Mouse (Mus musculus) hindbrain, embryonic 11.5 days (tissue): ENCODE results near the gene Lrp8. TPM values are rescaled to one million over a fixed set of nuclear protein-coding genes. Genes with fewer than 3 reads are reported as not detected.

Source experiments
- ATAC-seq: fragments of 200-750 bp; cut with Nextera tagmentation; 2 replicates; pipeline ENCODE4 v1.8.0; 2017; ENCODE audit warnings: mild to moderate bottlenecking, moderate TSS enrichment, moderate library complexity; ENCODE audit not compliant: low FRiP score
- DNase-seq: peaks from one replicate; pipeline ENCODE4 v3.0.0-alpha.2; 2015; ENCODE audit warnings: low spot score
- H3K27ac ChIP-seq: fragments of 300-500 bp; sonication (generic); 2 replicates; pipeline ENCODE4 v1.5.1; 2014; ENCODE audit warnings: mild to moderate bottlenecking, low read depth, low read length
- H3K27me3 ChIP-seq: fragments of 300-500 bp; sonication (generic); 2 replicates; pipeline ENCODE4 v1.6.1; 2014; ENCODE audit warnings: mild to moderate bottlenecking, low read length, moderate library complexity, mixed read lengths; ENCODE audit not compliant: control insufficient read depth, insufficient read depth
- H3K36me3 ChIP-seq: fragments of 300-500 bp; sonication (generic); 2 replicates; pipeline ENCODE4 v1.6.1; 2014; ENCODE audit warnings: mild to moderate bottlenecking, low read length, moderate library complexity, mixed read lengths; ENCODE audit not compliant: control insufficient read depth, insufficient read depth
- H3K4me1 ChIP-seq: fragments of 300-500 bp; sonication (generic); replicated peaks from 2 replicates; pipeline ENCODE4 v1.6.1; 2014; ENCODE audit warnings: low read length, mixed read lengths; ENCODE audit not compliant: control insufficient read depth, insufficient read depth
- H3K4me2 ChIP-seq: fragments of 300-500 bp; sonication (generic); replicated peaks from 2 replicates; pipeline ENCODE4 v1.6.1; 2014; ENCODE audit warnings: mild to moderate bottlenecking, low read depth, low read length
- H3K4me3 ChIP-seq: fragments of 300-500 bp; sonication (generic); 2 replicates; pipeline ENCODE4 v1.5.1; 2014; ENCODE audit warnings: low read depth, low read length
- H3K9ac ChIP-seq: fragments of 300-500 bp; sonication (generic); 2 replicates; pipeline ENCODE4 v1.6.1; 2014; ENCODE audit warnings: low read depth, low read length
- H3K9me3 ChIP-seq: fragments of 300-500 bp; sonication (generic); 2 replicates; pipeline ENCODE4 v1.6.1; 2016; ENCODE audit warnings: low read length; ENCODE audit not compliant: control insufficient read depth
- WGBS: fragments of 180-500 bp; shearing (Covaris S2); extraction: QIAGEN DNeasy Blood & Tissue Kit; methylation state at CpG from one replicate; pipeline ENCODE4 v1.1.7; 2014; 5-methylcytosine and 5-hydroxymethylcytosine counted together
- polyA plus RNA-seq: library from polyadenylated mRNA; unstranded; fragments of >200 nt; fragmentation: Nextera tagmentation; extraction: Ambion mirVana; gene quantifications from 2 replicates; pipeline ENCODE4 v1.2.1, GENCODE M21; 2014

The Lrp8 gene
- polyA plus RNA-seq, 1 experiment from 2014 or later = 24.9 TPM

DNA sequence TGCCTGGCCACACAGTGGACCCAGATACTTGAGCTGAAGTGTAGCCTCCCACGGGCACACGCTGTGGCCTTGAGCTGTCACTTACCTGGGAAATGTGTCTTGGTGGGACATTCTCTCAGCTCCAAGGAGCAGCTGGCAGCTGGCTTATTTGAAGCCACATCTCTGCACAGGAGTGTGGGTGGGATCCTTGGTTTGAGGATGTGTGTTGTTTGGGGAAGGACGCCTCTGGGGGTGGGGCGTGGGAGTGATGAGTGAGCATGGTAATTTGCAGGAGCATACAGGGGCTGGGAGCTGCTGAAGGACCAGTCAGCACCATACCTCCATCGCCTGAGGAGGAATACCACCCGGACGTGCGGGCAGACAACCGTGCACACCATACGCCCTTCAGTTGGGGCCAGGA is 28.1 kb downstream of the Lrp8 start:
- no peaks in the 10 kb centered on the region for H3K27me3 ChIP-seq
- H3K4me3 ChIP-seq = no peak overlapping the region
- 55% methylated on average over 10 of the region's 10 CpGs for WGBS
- H3K4me2 ChIP-seq = no peak overlapping the region
- H3K9me3 ChIP-seq = no peaks in the 10 kb centered on the region
- DNase-seq (no peak), ATAC-seq (peak; percentile 36)
- H3K4me1 ChIP-seq = peaks cover 44% of the 10 kb centered on the region
- peak overlapping the region; percentile 63 for H3K27ac ChIP-seq
- 0 out of 2 replicates have a peak overlapping the region, but pooled peaks have one; percentile 15 for H3K9ac ChIP-seq
- no peaks in the 10 kb centered on the region for H3K36me3 ChIP-seq

DNA sequence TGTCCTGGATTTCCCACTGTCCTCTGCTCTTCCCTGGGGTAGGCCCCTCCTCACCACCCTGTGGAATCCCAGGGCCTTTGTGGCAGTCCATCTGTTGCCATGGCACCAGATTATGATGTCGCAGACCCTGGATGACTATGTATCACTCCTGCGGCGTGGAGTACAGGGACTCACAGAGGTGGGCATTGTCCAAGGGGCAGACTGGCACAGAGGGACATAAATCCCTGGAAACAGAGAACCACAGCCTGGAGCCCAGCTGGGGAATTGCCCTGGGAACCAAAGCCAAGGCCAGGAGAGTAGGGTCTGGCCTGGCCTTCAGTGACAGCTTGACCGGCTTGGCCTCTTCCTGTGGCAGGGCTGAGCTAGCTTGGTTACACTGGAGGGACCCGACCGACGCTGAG is 28.8 kb downstream of the Lrp8 start:
- Histone ChIP-seq H3K27ac (peak overlapping the region; percentile 63), H3K4me2 (no peak overlapping the region), H3K36me3 (no peaks in the 10 kb centered on the region), H3K4me3 (no peak overlapping the region), H3K9me3 (no peaks in the 10 kb centered on the region), H3K9ac (no peak overlapping the region), H3K27me3 (no peaks in the 10 kb centered on the region), H3K4me1 (peaks cover 49% of the 10 kb centered on the region)
- ATAC-seq = peak; percentile 70
- DNase-seq = peak; percentile 68
- 39% methylated on average over 7 of the region's 7 CpGs for WGBS

DNA sequence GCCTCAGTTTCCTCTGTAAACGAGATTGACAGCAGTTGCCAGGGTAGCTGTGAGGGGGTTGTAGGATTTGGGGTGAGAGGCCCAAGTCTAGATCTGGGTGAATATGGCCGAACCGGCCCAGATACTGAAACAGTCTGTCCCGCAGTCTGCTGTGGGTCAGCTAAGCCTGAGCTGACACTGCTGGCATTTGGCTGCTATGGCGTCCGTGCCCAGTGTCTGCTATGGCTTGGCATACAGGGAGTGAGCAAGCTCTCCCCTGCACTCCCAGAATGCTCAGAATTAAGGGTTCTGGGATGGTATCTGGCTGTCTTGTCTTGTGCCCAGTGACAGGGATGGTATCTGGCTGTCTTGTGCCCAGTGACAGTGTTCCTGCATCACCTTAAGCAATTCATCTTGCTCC is 29.6 kb downstream of the Lrp8 start:
- Histone ChIP-seq H3K27ac (peak overlapping the region; percentile 63; the same call in 1 of the 2 replicates), H3K9ac (no peak overlapping the region), H3K27me3 (no peaks in the 10 kb centered on the region), H3K36me3 (no peaks in the 10 kb centered on the region), H3K4me2 (no peak overlapping the region), H3K4me3 (no peak overlapping the region), H3K9me3 (no peaks in the 10 kb centered on the region), H3K4me1 (peaks cover 54% of the 10 kb centered on the region)
- no peak for DNase-seq
- WGBS = 89% methylated on average over 6 of the region's 6 CpGs
- ATAC-seq = no peak

DNA sequence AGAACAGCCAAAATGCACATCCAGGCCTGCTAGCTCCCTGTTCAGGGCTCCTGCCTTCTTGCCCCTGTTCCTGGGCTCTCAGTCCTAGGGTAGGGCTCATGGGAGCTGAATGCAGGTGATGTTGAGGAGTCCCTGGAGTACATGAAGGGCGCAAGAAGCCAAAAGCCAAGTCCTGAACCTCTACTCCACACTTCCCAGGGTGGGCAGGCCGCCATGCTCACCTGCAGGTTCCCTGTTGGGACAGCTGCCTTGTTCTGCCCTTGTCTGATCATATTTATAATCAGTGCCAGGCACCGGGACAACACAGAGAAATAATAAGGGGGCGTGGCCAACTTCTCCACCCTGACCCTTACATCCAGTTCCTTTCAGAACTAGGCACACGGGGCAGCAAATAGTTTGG is 31.5 kb downstream of the Lrp8 start:
- H3K4me2 ChIP-seq = no peak overlapping the region
- peaks cover 59% of the 10 kb centered on the region for H3K4me1 ChIP-seq
- WGBS = 74% methylated on average over 5 of the region's 5 CpGs
- DNase-seq = no peak
- no peaks in the 10 kb centered on the region for H3K36me3 ChIP-seq
- no peak overlapping the region for H3K27ac ChIP-seq
- no peak overlapping the region for H3K4me3 ChIP-seq
- no peaks in the 10 kb centered on the region for H3K27me3 ChIP-seq
- no peak for ATAC-seq
- H3K9ac ChIP-seq = no peak overlapping the region
- H3K9me3 ChIP-seq = no peaks in the 10 kb centered on the region

DNA sequence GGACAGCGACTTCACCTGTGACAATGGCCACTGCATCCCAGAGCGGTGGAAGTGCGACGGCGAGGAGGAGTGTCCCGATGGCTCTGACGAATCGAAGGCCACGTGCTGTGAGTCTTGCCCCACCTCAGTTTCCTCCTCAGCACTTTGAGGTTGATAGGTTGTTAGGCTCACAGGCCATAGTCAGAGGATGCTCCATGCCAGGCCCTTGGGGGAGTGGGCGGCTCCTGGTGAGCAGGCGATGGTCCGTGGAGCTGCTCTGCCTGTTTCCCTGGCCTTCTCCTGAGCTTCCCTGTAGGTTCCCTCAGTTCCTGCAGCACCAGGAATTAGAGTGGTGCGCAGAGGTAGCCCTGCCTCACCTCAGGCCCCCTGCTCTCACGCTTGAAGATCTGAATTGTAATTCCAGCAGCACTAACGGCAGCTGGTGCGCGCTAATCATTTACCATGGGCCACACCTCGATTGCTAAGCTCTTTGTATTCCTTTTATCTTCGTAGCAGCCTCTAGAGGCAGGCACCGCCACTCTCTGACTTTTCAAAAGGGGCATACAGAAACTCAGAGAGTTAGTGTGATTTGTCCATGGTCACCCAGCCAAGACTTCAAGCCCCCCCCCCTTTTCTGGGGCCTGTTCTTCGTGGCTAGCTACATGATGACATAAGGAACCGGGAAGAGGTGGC is 32.7 kb downstream of the Lrp8 start:
- H3K4me1 ChIP-seq = peaks cover 47% of the 10 kb centered on the region
- no peaks in the 10 kb centered on the region for H3K9me3 ChIP-seq
- H3K27ac ChIP-seq = peak overlapping the region; percentile 94
- H3K9ac ChIP-seq = peak overlapping the region; percentile 42
- no peaks in the 10 kb centered on the region for H3K36me3 ChIP-seq
- 41% methylated on average over 22 of the region's 22 CpGs for WGBS
- no peak for ATAC-seq
- no peak overlapping the region; the same call in 1 of the 2 replicates for H3K4me2 ChIP-seq
- no peak overlapping the region for H3K4me3 ChIP-seq
- no peaks in the 10 kb centered on the region for H3K27me3 ChIP-seq
- no peak for DNase-seq

DNA sequence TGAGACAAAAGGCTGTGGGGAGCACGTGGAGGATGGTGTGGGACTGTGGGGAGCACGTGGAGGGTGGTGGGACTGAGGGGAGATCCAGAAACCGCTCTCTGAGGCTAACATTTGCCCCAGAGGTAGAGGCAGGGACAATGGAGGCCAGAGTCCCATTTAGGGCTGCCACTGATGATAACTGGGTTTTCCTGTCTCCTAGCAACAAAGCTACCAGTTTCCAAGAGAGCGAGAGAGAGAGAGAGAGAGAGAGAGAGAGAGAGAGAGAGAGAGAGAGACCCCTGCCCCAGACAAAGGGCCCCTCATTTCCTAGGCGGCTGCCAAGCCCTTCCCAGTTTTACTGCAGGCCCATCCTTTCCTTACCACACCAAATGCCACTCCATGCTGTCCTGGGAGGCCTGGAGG is 33.4 kb downstream of the Lrp8 start:
- Histone ChIP-seq H3K9ac (peak overlapping the region; percentile 49), H3K27me3 (no peaks in the 10 kb centered on the region), H3K9me3 (no peaks in the 10 kb centered on the region), H3K27ac (peak overlapping the region; percentile 94), H3K4me1 (peaks cover 41% of the 10 kb centered on the region), H3K4me2 (no peak overlapping the region), H3K36me3 (no peaks in the 10 kb centered on the region), H3K4me3 (no peak overlapping the region)
- 22% methylated on average over 4 of the region's 5 CpGs for WGBS
- ATAC-seq (peak; percentile 58), DNase-seq (peak; percentile 58)

DNA sequence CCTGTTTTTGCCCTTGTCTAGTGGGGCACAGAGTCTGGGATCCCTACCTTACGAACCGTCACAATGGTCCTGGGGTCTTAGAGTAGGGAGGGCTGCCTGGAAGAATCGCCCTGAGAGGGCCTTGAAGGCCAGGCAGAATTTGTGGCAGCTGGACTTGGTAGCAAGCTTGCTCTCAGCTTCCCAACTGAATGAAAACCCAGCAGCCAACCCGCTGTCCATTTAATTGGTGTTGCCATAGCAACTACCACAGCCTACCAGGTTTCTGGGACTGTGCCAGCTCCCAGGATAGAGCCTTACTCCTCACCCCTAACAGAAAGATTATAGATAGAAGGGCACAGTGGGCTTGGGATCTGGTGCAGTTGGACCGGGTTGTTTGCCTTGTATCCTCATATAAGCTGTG is 34.7 kb downstream of the Lrp8 start:
- Histone ChIP-seq H3K9ac (no peak overlapping the region), H3K4me3 (no peak overlapping the region), H3K4me1 (peaks cover 34% of the 10 kb centered on the region), H3K9me3 (no peaks in the 10 kb centered on the region), H3K27ac (peak overlapping the region; percentile 94), H3K4me2 (no peak overlapping the region), H3K36me3 (no peaks in the 10 kb centered on the region), H3K27me3 (no peaks in the 10 kb centered on the region)
- DNase-seq (peak; percentile 80), ATAC-seq (peak; percentile 43)
- WGBS = 48% methylated on average over 5 of the region's 5 CpGs

DNA sequence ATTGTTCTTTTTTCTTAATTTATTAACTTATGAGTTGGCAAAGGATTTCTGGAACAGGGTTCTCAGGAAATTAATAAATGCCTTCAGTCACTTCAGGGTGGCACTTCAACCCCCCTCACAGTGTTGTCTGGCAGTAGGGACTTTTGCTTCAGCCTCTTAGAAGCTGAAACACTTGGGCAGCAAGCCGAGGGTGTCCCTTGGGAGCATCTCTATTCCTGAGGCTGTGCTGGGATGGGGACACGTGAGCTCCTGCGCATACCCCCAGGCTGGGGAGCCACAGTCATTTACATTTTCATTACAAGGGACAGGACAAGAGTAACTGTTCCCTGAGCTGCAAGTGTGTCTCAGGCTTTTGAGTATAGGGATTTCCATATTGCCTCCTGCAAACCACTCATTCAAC is 35.8 kb downstream of the Lrp8 start:
- DNase-seq (no peak), ATAC-seq (no peak)
- H3K4me2 ChIP-seq = no peak overlapping the region
- WGBS = 66% methylated on average over 3 of the region's 3 CpGs
- no peaks in the 10 kb centered on the region for H3K27me3 ChIP-seq
- no peak overlapping the region for H3K4me3 ChIP-seq
- H3K4me1 ChIP-seq = peaks cover 32% of the 10 kb centered on the region
- H3K27ac ChIP-seq = no peak overlapping the region
- no peaks in the 10 kb centered on the region for H3K36me3 ChIP-seq
- no peak overlapping the region for H3K9ac ChIP-seq
- H3K9me3 ChIP-seq = no peaks in the 10 kb centered on the region

DNA sequence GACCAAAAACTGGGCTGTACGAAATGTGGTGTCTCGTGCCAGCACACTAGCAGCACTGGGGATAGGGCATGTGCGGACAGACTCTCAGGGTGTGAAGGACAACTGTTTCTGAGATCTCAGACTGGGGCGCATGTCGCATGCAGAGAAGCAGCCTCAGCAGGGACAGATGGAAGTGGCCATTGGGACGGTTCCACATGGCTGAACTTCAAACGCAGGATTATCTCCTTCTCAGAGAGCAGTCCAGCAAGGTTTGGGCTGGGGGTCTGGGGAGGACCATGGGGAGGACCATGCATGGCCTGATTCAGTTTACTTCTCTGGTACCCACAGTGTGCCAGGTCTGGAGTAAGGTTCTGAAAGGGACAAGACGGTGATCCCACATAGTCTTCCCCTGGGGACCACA is 41.6 kb downstream of the Lrp8 start:
- no peak overlapping the region for H3K4me2 ChIP-seq
- no peak overlapping the region for H3K4me3 ChIP-seq
- no peak overlapping the region for H3K9ac ChIP-seq
- H3K4me1 ChIP-seq = no peaks in the 10 kb centered on the region; the same call in 1 of the 2 replicates
- no peak for ATAC-seq
- 65% methylated on average over 8 of the region's 8 CpGs for WGBS
- peaks cover 12% of the 10 kb centered on the region for H3K27me3 ChIP-seq
- H3K27ac ChIP-seq = no peak overlapping the region; the same call in 1 of the 2 replicates
- H3K36me3 ChIP-seq = no peaks in the 10 kb centered on the region
- no peak for DNase-seq
- no peaks in the 10 kb centered on the region for H3K9me3 ChIP-seq
